Mouse (Mus musculus) cerebellum, postnatal 10 days (tissue): ENCODE data around the gene Fn1.
A peak's percentile ranks its signal among the peaks of the same experiment; 100 is the strongest.

Experiments used
- DNase-seq, 2 experiments: peaks; one replicate each; pipeline ENCODE4 v3.0.0; 2021; ENCODE audit warnings: mixed read lengths in 2 of 2

Fn1 gene

DNA sequence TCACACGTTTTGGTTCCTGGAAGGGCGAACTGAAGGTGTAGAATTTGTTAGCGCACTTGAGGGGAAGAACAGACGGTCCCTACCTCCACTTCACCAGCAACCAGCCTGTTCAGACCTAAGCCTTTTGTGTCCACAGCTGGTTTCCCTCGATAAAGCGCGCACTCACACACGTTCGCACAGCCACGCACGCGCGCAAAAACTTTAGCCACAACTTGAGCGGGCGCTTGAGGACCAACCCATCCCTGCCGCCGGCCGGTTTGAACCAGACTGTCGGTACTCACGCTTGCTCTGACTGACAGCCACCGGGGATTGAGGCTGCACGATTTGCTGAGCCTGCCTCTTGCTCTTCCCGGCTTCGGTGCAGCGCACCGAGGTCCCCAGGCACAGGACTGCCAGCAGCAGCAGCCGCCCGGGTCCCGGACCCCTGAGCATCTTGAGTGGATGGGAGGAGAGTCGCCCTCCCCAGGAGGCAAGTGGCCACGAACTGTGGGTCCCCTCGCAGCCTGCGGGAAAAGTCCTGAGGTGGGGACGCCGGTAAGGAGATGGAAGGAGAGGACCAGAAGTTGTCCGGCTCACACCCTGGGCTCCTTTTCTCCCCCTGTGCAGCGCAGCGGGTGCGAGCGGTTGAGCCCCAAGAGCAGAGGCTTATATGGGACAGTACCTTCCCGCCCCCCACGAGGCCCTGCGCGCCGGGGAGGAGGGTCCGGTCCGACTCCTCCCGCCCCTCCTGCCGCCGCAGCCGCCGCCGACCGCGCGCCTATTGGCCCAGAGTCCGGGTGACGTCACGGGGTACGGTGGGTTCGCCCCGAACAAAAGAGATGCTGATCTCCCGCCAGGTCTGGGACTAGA, at the start of gene Fn1:
Fn1 (minus strand) TSS at position 650 of the 849 bp plus-strand sequence.
- peak; percentile 87 to 93 for DNase-seq

DNA sequence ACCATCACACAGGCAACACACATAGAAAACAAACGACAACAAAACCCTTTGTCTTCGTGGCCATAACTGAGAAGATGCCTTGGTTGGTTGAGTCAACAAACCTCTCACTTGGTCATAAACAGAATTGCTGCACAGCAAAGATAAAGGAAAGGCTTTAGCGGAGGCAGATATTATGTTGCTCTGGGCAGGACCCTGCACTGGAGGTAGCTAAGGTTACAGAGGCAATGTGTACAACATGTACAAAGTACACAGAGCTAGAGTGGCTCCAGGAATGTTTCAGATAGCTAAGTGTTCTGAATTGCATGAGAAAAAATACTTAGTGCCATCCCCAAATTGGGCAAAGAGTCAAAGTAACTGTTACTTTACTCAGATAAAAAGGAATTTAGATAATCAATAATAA, 43.1 kb upstream of the Fn1 start:
- DNase-seq, result no peak

- no peak for DNase-seq
Measured at GRCm38 (mm10) chr1:71691472-71692277, 38.7 kb upstream of the Fn1 start.

- DNase-seq, result no peak
Measured at GRCm38 (mm10) chr1:71688926-71689303, 35.9 kb upstream of the Fn1 start.

GRCm38 (mm10) chr1:71688272-71688925, 35.4 kb upstream of the Fn1 start:
- no peak for DNase-seq

GRCm38 (mm10) chr1:71686791-71687190, 33.8 kb upstream of the Fn1 start:
- no peak for DNase-seq

DNA sequence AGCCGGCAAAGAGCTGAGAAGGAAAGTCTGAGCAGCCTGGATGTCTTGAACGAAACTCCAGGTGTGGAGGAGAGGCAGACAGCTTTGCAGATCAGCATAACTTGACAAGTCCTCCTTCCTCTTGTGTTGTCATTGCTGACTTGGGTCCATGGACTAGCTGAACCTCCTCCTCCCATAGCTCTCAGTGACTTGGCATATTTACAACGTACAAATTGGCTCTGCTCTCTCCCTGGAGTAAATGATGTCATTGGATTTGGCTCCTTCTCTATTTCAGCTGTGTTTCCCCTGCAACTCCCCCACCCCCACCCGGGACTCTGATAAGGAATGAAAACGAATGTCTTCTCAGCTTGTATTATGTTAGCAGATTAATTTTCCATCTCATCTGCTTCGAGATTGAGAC, 30.7 kb upstream of the Fn1 start:
- DNase-seq, result peak; percentile 48 to 68

DNA sequence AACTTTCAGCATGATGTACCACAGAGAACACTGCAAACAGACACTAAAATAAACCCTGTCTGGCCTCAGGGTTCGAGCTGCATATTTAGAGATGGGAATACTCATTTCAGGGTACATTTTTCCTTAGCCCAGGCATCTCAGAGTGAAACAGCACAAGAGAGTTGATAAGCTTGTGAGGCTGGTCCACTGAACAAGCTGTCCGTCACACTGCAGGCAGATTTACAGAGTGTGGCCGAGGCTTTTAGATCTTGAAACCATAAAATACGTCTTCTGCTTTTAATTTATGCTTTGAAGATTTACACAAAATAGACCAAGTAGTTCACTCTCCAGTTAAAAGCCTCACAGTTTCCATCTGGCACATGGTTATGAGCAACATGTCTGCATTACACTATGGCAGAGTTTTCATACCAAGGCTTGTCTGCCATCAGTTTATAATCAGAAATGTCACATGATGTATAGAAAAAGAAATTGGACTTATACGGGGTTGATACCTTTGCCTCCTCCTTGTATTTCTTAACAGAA, 29.3 kb upstream of the Fn1 start:
- DNase-seq, result no peak

GRCm38 (mm10) chr1:71681306-71681705, 28.3 kb upstream of the Fn1 start:
- no peak for DNase-seq

DNA sequence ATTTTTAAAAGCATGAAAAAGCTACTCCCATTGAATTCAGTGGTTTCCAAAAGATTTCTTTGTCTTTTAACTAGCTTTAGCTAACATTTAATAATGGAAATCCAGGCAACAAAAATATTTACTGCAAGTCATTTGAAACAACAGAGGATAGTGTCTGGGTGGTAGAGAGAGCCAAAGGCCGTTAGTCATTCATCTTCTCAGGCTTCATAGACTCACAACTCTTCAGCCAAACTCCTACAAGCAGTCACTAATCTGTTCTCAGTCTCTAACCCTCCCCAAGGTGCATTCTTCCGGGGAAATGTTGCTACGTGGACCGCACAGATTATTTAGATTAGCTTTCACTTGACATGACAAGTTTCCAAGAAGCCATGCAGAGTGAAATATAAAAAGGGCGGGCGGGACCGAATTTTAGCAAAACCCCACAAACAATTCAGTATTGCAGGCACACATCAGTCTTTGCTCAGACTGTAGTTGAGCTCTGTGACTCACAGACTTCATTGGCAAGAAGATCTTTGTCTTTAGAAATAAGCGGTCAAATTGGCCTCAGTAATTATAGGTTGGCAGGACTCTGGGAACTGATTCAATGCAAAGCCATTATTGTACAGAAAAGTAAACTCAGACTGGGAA, 27.2 kb upstream of the Fn1 start:
- no peak for DNase-seq

- DNase-seq, result peak; percentile 8 to 12
Measured at GRCm38 (mm10) chr1:71675420-71675819, 22.4 kb upstream of the Fn1 start.

DNA sequence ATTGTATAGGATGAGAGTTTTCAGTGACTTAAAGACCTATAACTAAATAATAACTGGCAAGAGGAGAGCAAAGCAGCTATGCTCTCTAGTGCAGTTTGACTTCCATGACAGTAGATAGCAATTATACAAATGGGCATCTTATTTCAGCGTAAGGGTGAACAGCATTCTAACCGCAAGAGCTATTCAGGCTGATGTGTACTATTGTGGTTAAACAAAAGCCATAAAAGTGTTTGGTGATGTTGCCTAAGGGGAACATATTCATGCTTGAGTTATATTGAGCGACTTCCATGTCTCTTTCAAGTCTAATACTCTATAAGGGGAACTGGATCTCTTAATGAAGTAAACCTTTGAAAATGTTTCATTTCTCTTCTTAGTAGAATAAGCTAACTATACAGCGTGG, 21.3 kb upstream of the Fn1 start:
- no peak for DNase-seq

DNA sequence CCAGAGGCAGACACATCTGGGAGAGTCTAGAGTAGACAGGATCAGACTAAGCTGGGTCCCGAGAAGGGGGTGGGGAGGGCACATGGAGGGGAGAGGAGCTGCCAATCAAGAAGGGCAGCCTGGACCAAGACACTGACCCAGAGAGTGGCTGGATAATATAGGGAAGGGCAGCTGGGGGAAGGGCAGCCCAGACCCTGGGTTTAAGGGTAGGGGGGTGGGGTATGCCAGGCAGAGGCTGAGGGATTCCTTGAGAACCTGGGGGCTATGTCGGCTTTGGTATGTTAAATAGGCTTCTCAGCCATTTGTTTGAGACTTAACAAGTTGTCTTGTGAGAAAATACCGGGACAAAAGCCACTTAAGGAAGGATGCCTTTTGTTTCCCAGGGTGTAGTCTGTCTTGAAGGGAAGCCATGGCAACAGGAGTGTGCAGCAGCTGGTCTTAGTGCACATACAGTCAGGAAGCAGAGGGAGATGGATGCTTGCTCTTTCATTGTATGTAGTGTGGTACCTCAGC, 20.5 kb upstream of the Fn1 start:
- no peak for DNase-seq

DNA sequence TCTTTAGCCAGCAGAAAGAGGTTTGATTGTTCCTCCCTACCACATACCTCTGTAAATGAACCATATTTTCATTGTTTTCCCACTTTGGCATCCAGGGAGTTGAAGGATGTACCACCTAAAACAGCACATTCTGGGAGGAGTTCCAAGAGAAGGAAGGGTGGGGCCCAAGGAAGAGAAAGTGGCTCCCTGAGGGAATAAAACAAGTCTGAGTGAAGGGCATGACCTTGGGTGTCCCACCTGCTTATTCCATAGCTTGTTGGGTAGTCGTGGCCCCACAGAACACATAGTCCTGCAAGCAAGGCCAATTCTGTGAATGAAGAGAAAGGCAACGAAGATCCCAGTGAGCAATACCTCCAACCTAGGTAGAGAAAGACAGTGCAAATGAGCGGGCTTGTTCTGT, 19.3 kb upstream of the Fn1 start:
- DNase-seq, result no peak

DNA sequence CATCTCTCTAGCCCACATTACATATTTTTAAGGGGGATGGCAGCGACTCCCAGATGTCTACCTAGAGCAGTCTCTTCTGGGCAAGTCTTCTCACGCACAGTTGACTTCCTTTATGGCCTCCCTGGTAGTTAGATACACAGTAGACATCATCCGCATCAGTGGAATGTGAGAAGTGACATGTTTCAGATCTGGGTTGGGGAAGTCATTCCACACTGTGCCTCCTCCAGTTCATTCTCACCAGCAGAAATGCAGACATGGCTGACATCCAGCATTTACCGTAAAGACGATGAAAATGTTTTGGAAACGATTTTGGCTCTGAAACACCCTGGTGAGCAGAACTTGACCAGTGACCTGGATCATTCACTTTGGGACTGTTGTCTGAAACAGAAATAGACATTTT, 10.2 kb upstream of the Fn1 start:
- DNase-seq, result no peak

DNA sequence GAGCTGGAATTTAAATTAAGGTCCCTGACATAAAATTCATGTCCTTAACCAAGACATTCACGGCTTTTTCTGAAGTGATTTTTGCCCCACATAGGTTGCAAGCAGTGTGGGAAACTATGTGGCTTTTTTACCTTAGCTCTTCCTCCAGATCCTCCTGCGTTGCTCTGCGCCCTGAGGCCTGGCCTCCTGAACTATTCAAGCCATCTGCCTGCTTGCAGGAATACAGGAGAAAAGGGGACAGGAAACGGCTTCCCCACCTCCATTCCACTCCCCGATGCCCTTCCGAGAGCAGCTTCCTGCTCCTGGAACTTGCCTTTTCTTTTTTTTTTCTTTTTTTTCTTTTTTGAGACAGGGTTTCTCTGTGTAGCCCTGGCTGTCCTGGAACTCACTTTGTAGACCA, 5.6 kb upstream of the Fn1 start:
- DNase-seq, result no peak

DNA sequence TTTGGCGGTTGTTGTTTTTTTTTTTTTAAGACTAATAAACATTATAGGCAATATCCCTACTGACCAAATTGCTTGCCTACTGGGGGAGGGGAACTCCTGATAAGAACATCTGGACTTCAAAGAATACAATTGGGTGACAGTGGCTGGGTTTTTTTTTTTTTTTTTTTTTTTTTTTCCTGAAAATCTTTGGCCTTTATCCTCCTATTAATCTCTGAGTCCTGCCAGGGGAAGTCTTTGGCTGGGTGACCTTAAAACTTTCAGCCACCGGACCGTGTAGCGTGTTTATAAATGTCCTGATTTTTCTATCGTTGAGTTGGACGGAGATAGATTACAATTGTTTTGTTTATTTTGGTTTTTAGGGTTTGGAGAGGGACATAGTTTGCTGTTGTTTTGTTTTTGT, 3.3 kb upstream of the Fn1 start:
- DNase-seq, result no peak

- DNase-seq, result peak in 1 of 2 experiments; percentile 3
Measured at GRCm38 (mm10) chr1:71654221-71654620, 1.2 kb upstream of the Fn1 start.

GRCm38 (mm10) chr1:71653400-71654159, 580 bp upstream of the Fn1 start:
- peak; percentile 10 to 12 for DNase-seq

DNA sequence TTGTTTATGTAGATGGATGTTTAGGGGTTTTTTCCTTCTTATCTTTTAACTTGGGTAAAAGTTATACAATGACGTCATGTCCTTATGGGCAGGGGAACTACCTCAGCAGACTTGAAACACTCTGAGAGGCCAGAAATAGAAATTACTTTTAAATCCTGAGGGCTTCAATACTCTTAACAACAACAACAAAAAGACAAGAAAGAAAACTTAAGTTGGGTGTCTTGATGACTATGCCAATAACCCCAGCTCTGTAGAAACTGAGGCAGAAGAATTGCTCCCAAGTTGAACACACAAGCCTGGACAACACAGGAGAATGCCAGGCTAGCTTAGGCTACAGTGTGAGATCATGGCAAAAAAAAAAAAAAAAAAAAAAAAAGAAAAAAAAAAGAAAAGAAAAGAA, 1.2 kb downstream of the Fn1 start:
- DNase-seq, result no peak

DNA sequence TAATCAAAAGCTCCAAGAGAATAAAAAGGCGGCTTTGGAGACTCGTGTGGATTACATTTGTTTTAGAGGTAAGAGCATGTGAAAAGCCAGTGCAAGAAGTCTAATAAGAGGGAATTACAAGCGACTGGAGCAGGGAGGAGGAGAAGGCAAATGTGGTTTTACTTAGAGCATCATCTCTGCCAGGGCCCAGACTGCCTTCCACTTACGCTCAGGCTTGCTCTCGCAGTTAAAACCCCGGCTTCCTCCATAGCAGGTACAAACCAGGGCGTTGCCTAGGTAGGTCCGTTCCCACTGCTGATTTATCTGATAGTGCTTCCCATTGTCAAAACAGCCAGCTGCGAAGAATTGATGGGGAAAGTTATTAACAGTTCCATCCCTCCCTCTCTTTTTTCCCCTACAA, 1.7 kb downstream of the Fn1 start:
- no peak for DNase-seq

DNA sequence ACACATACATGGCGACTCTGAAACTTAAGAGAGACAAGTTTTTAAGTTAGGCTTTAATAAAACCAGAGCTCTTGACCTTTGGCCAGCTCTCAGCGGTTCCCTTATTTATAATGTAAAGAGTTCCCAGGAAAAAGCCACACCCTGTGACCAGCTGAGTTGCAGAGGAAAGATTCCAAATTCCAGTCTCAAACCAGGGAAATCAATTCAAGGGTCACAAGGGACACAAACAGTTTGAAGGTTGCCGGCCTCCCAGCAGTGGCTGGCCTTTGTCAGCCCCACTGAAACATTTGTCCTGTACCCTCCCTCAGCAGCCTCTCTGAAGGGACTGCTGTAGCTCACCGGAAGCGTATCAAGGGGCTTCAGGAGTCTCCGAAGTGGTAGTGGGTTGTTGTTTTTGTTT, 2.3 kb downstream of the Fn1 start:
- no peak for DNase-seq
